Mouse (Mus musculus): Measurements from ENCODE around the gene Cse1l. TPM values are rescaled to one million over a fixed set of nuclear protein-coding genes. Genes with fewer than 3 reads are reported as not detected.
A peak's percentile ranks its signal among the peaks of the same experiment; 100 is the strongest.

The Cse1l gene
- total RNA-seq, 2 experiments from 2014 or later = 43.2 to 44.3 TPM

DNA sequence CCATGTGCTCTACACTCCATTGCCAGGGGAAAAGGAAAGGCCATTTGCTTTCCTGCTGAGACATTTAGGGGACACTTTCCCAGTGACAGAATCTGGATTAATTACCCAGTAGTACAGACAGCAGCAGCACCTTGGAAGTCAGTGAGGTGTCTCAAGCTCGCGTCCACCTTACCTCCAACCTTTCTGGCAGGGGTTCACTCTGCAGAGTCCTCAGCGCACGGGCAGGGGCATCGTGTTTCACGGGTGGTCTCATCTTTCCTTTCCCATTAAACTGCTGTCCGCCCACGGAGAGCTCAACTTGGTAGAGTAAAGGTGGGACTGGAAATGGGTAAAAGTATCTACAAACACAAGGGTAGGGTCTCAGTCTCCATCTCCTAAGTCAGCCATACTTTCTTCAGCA is 57.4 kb downstream of the Cse1l start:
- intact Hi-C loops (cut with DNase I) = no loop called here
- DNase-seq = no peak

DNA sequence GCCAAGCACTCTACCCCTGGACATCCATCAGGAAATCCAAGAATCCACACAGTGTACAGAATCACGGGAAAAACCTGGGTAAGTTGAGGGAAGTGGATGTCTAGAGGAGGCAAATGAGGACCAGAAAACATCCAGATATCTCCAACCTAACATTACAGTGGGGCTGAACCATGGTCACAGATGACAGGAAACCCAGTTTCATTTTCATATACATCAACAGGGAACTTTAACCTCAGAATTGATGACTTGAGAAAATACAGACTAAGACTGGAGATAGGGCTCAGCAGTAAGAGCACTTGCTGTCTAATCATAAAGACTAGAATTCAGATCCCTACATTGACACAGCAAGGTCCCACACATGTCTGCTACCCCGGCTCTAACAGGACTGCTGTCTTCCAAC is 58.9 kb downstream of the Cse1l start:
- intact Hi-C loops (cut with DNase I) = no loop called here

DNA sequence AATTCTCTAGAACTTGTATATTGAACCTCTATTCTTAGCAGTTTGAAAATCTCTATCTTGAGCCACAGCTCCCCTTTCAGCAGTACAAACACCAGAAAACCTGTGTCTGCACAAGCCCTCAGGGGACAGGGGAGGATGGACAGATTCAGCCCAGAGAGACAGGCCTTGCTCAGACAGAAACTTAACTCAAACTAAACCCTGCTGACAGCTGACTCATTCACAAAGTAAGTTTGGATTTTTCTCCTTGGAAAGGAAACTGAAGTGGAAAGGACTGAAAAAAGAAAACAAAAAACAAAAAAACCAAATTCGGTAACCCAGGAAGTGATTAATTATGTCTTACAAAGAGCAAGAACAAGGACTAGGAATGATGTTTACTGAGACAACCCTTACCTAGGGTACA is 67.3 kb downstream of the Cse1l start:
- intact Hi-C loops (cut with DNase I) = no loop called here
- DNase-seq = no peak

More for the DNA sequence above, 58.9 kb downstream of the Cse1l start:
- no peak for DNase-seq

DNA sequence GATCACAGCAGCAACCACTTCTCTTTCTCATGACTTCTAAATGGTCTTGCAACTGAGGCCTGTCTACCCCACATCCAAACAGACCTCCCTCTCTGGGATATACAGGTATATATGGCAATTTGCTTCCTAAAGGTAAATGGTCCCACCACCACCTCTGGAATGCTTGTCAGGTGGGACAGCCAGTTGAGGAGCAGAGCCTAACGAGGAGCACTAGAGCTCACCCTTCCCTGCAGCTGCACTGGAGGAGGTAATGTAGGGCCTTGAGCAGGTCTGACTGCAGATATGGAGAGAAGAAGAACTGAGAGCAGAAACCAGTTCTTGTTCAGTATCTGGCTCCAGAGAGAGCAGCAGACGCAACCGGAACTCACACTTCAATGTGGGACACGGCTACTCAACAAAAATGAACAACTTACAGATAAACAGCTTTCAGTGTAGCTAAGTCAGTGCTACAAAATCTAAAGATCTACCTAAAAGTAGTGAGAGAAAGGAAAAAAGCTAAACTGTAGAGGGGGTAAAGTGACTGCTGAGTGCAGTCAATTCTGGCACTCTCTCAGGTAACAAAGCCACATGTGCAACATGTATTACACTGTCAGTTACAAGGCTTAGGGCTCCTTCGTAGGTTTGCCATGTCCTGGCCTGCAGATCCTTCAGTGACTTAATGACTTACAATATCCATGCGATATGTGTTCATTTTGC is 68.5 kb downstream of the Cse1l start:
- no peak for DNase-seq
- intact Hi-C loops (cut with DNase I) = no loop called here

DNA sequence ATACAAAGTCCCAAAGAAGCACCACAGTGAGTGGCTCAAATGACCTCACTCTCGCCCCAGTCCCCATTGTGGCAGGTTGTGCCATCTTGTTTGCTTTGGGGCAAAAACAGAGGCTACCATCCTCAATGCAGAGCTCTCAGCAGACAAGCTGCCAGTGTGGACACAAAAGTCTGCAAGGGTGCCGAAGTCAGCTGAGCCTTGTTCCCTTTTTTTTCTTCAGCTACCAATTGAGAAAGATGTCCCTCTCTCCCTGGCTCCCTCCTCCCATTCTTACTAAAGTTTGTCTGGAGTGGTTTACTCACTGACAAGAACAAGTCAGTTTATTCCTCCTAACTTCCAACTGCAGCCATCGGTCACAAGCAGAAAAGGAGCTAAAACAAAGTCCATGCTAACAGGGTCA is 70.5 kb downstream of the Cse1l start:
- DNase-seq = peak in 1 of 2 experiments; percentile 9

DNA sequence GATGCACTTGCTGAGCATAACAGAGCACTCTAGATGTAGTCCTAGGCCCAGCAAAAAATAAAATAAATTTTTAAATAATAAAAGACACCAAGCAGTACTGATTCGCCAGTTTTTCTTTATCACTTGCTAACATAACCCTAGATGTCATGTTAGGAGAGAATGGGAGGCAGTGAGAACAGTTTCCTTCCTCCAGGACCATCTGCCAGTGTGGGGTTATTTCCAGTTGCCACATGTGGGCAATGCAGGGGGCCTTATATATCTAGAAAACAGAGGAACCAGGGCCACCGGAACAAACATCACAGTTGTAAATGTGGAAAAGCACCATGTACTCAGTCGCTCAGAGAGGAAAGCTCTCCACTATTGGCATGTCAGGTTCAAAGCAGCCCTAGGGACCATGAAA is 71.7 kb downstream of the Cse1l start:
- intact Hi-C loops (cut with DNase I) = loop anchor here (2.0 kb wide), 1 partner anchor 17 kb away; no protein-coding TSS in a partner anchor
- no peak for DNase-seq

More for the DNA sequence above, 70.5 kb downstream of the Cse1l start:
- intact Hi-C loops (cut with DNase I) = loop anchor here (2.0 kb wide), 1 partner anchor 18 kb away; no protein-coding TSS in a partner anchor

DNA sequence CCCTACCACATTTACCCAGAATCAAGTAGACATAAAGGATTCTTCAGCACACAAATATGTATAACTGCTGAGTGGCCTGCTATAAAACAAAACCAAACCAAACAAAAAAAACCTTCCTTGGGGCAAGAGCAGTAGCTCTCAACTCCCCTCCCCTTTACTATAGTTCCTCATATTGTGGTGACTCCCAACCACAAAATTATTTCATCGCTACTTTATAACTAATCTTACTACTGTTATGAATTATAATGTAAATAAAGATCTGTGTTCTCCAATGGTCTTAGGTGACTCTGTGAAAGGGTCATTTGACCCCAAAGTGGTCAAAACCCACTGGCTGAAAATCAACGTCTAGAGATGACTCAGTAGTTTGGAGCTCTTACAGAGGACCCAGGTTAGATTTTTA is 74.3 kb downstream of the Cse1l start:
- DNase-seq = no peak
- intact Hi-C loops (cut with DNase I) = no loop called here

DNA sequence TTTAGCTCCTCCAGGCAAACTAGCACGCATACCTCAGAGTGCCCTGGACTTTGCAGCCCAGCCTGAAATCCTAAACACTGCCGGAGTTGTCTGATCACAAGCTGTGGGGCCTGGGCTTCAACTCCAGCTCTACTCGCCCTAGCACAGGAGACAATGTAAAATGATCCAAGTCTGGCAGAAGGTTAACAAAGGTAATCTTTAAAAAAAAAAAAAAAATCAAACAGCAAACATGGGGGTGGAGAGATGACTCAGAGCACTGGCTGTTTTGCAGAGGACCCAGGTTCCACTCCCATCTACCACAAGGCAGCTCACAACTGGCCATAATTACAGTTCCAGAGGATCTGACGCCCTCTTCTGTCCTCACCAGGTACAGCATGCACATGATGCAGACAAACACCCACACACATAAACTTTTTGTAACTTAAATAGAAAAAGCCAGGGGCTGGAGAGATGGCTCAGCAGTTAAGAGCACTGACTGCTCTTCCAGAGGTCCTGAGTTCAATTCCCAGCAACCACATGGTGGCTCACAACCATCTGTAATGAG is 77.6 kb downstream of the Cse1l start:
- DNase-seq = no peak

DNA sequence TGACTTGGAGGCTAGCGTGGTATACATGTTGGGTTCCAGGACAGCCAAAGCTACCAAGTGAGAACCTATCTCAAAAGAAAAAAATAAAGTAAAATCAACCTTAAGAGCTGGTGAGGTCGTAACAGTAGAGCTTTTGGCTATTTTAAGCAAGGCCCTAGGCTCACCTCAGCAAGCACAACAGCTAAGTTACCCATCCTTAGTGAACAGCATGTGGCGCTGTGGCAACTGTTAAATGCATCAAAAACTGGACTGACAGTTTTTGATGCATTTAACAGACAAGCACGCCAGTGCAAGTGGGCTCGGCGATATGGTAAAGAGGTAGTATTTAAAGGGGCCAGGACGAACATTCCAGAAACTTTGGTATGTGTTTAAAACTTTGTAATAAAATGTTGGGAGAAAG is 85.0 kb downstream of the Cse1l start:
- intact Hi-C loops (cut with DNase I) = no loop called here

More for the DNA sequence above, 77.6 kb downstream of the Cse1l start:
- intact Hi-C loops (cut with DNase I) = no loop called here

DNA sequence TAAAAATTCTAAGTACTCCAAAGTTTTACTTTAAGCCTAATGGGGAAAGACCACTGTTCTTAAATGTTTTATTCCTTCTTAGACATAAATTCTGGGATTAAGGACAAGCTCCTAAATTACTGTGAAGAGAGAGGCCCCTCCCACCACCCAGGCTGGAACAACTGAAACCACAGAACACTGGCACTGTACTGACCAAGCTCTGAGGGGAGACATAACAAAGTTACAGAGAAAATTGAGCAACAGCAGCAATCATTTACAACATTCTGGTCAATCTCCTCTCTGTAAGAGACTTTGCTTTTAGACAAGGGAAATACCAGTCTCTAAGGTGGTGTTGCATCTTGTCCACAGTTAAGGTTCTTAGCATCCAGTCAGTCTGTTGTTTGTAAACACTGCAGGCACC is 86.1 kb downstream of the Cse1l start:
- intact Hi-C loops (cut with DNase I) = no loop called here
- DNase-seq = no peak

More for the DNA sequence above, 85.0 kb downstream of the Cse1l start:
- no peak for DNase-seq

DNA sequence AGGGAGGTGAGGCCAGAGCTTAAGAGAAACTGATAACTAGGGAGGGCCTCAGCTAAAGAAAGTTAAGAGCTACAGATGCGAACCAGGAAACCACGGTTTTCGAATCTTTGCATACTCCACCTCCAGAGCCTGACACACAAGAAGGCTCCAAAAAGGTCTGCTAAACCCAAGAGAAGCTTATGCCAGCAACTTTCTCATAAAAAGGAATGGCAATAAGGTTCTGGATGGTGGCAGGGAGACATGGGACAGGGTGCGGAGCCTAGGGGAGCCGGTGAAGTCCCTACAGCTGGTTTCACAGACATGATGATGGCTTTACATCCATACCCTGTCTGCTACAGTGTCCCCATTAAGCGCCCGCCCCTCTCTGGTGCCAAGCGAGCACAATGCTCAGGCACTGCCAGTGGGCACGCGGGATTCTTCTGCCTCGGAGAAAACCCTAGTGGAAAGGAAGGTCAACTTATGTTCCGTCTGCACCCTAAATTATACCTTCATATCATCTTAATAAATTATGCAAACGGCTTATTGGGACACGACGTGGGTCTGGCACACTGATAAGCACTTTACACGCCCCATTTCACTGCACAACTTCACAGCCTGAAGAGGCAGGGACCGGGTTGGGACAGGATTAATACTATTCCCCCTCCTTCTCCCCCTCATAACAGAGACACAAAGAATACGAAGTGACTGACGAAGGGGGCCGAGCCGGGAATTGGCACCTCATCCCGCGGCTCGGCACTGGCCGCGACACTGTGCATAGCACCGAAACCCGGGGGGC is 89.4 kb downstream of the Cse1l start:
- intact Hi-C loops (cut with DNase I) = loop anchor here (2.0 kb wide), 1 partner anchor 18 kb away; no protein-coding TSS in a partner anchor

More for the DNA sequence above, 89.4 kb downstream of the Cse1l start:
- peak; percentile 12 to 48 for DNase-seq

Other genes with a start within 250 kb of the Cse1l start
- 10 to 100 TPM; 10.7 to 11.9 TPM for gene Prex1, start 192.2 kb upstream of the Cse1l start, total RNA-seq (2021)
- gene Trp53rkb, start 113.5 kb upstream of the Cse1l start, total RNA-seq (2021) = 1 to 10 TPM; 2.8 to 3.1 TPM
- gene Arfgef2, start 100.5 kb upstream of the Cse1l start, total RNA-seq (2021) = 10 to 100 TPM; 37.6 to 43.6 TPM
- gene Stau1, start 90.3 kb downstream of the Cse1l start, total RNA-seq (2021) = 10 to 100 TPM; 42.1 to 47.2 TPM
- 10 to 100 TPM; 12.3 to 13.7 TPM for gene Ddx27, start 109.2 kb downstream of the Cse1l start, total RNA-seq (2021)
- gene Znfx1, start 157.0 kb downstream of the Cse1l start, total RNA-seq (2021) = 10 to 100 TPM; 32.1 to 36.1 TPM